Mouse (Mus musculus) CH12.LX (cell line): ENCODE measurements around the gene Fat1. TPM values are rescaled to one million over a fixed set of nuclear protein-coding genes. Genes with fewer than 3 reads are reported as not detected.

Experiments
- DNase-seq: peaks from one replicate; pipeline ENCODE4 v3.0.0-alpha.2; 2013; ENCODE audit errors: extremely low read depth
- H3K27ac ChIP-seq: 2 replicates; pipeline ENCODE4 v1.5.1; 2012; ENCODE audit warnings: low read depth, mild to moderate bottlenecking, control low read depth, moderate library complexity; ENCODE audit not compliant: insufficient read depth
- H3K27me3 ChIP-seq: replicated peaks from 2 replicates; pipeline ENCODE3; 2012; ENCODE audit warnings: inconsistent platforms
- H3K36me3 ChIP-seq, 2 experiments: replicated peaks in 1 of 2; 2 replicates each; pipeline versions ENCODE3 to v1.6.1; 2012; ENCODE audit warnings: inconsistent platforms in 1 of 2, low read length in 1 of 2, mild to moderate bottlenecking in 1 of 2, mixed read lengths in 1 of 2, moderate library complexity in 1 of 2; ENCODE audit not compliant: control insufficient read depth in 1 of 2, insufficient read depth in 1 of 2
- H3K4me1 ChIP-seq, 2 experiments: 2 replicates each; pipeline ENCODE4 v1.6.1; 2012; ENCODE audit warnings: inconsistent platforms in 1 of 2, moderate library complexity in 1 of 2; ENCODE audit not compliant: insufficient read depth in 2 of 2, control insufficient read depth in 1 of 2
- H3K4me2 ChIP-seq: 2 replicates; pipeline ENCODE4 v1.6.1; 2012; ENCODE audit warnings: low read depth, mild to moderate bottlenecking, control low read depth; ENCODE audit not compliant: poor library complexity, insufficient read depth, severe bottlenecking
- H3K4me3 ChIP-seq, 3 experiments: fragments of 150-350 bp in 1 of 3; sonication (generic) in 1 of 3; replicated peaks in 1 of 3; 2 replicates each; pipeline versions ENCODE3 to v1.5.1; 2011 to 2012; ENCODE audit warnings: low read depth in 2 of 3, low read length in 2 of 3, mild to moderate bottlenecking in 2 of 3, moderate library complexity in 2 of 3, control low read depth in 1 of 3, improper control_type of control experiment in 1 of 3, inconsistent platforms in 1 of 3, mixed read lengths in 1 of 3; ENCODE audit not compliant: poor library complexity in 1 of 3
- H3K79me2 ChIP-seq: replicated peaks from 2 replicates; pipeline ENCODE4 v1.6.1; 2012; ENCODE audit warnings: mild to moderate bottlenecking, moderate library complexity; ENCODE audit not compliant: control insufficient read depth, poor library complexity, insufficient read depth, severe bottlenecking; ENCODE audit errors: extremely low read depth
- H3K9ac ChIP-seq: 2 replicates; pipeline ENCODE4 v1.6.1; 2012; ENCODE audit warnings: low read depth, mild to moderate bottlenecking, control low read depth, moderate library complexity; ENCODE audit not compliant: insufficient read depth
- H3K9me3 ChIP-seq: replicated peaks from 2 replicates; pipeline ENCODE3; 2012; ENCODE audit warnings: low read length, inconsistent platforms, mixed read lengths
- BHLHE40 ChIP-seq: IDR thresholded peaks from 2 replicates; pipeline ENCODE4 v1.6.1; 2011; ENCODE audit warnings: mild to moderate bottlenecking, low read depth, low read length, improper control_type of control experiment
- CHD2 ChIP-seq: IDR thresholded peaks from 2 replicates; pipeline ENCODE4 v1.6.1; 2011; ENCODE audit warnings: low read length, improper control_type of control experiment
- E2F4 ChIP-seq: IDR thresholded peaks from 2 replicates; pipeline ENCODE4 v1.6.1; 2011; ENCODE audit warnings: low read depth, low read length, improper control_type of control experiment; ENCODE audit not compliant: insufficient replicate concordance
- ELF1 ChIP-seq: IDR thresholded peaks from 2 replicates; pipeline ENCODE4 v1.6.1; 2014; ENCODE audit warnings: low read depth, mild to moderate bottlenecking, inconsistent platforms, low read length, improper control_type of control experiment
- ETS1 ChIP-seq: conservative IDR thresholded peaks from 2 replicates; pipeline ENCODE4 v1.6.1; 2012; ENCODE audit warnings: low read depth, mild to moderate bottlenecking, inconsistent platforms, low read length, improper control_type of control experiment, moderate library complexity
- HCFC1 ChIP-seq: IDR thresholded peaks from 2 replicates; pipeline ENCODE4 v1.6.1; 2012; ENCODE audit warnings: low read depth, mild to moderate bottlenecking, inconsistent platforms, low read length, improper control_type of control experiment
- KAT2A ChIP-seq: IDR thresholded peaks from 2 replicates; pipeline ENCODE4 v1.6.1; 2012; ENCODE audit warnings: low read length, improper control_type of control experiment, inconsistent platforms; ENCODE audit not compliant: insufficient replicate concordance
- MAFK ChIP-seq: IDR thresholded peaks from 2 replicates; pipeline ENCODE4 v1.6.1; 2011; ENCODE audit warnings: low read length, improper control_type of control experiment; ENCODE audit not compliant: insufficient replicate concordance
- MAX ChIP-seq: IDR thresholded peaks from 2 replicates; pipeline ENCODE4 v1.6.1; 2011; ENCODE audit warnings: low read length, improper control_type of control experiment
- MAZ ChIP-seq: IDR thresholded peaks from 2 replicates; pipeline ENCODE4 v1.6.1; 2012; ENCODE audit warnings: low read depth, mild to moderate bottlenecking, inconsistent platforms, low read length, improper control_type of control experiment, moderate library complexity
- MXI1 ChIP-seq: IDR thresholded peaks from 2 replicates; pipeline ENCODE4 v1.6.1; 2011; ENCODE audit warnings: mild to moderate bottlenecking, low read depth, low read length, improper control_type of control experiment
- MYC ChIP-seq: IDR thresholded peaks from 2 replicates; pipeline ENCODE4 v1.6.1; 2011; ENCODE audit warnings: low read depth, mild to moderate bottlenecking, improper control_type of control experiment, low read length
- NELFE ChIP-seq: IDR thresholded peaks from 2 replicates; pipeline ENCODE4 v1.6.1; 2011; ENCODE audit warnings: low read depth, low read length, improper control_type of control experiment
- NRF1 ChIP-seq: IDR thresholded peaks from 2 replicates; pipeline ENCODE4 v1.6.1; 2014; ENCODE audit warnings: low read depth, mild to moderate bottlenecking, inconsistent platforms, low read length, improper control_type of control experiment, moderate library complexity
- POLR2AphosphoS2 ChIP-seq: IDR thresholded peaks from 2 replicates; pipeline ENCODE4 v1.6.1; 2011; ENCODE audit warnings: low read depth, low read length, improper control_type of control experiment
- RCOR1 ChIP-seq: conservative IDR thresholded peaks from 2 replicates; pipeline ENCODE4 v1.6.1; 2012; ENCODE audit warnings: low read depth, mild to moderate bottlenecking, inconsistent platforms, low read length, improper control_type of control experiment
- SIN3A ChIP-seq: IDR thresholded peaks from 2 replicates; pipeline ENCODE4 v1.6.1; 2012; ENCODE audit warnings: low read length, improper control_type of control experiment, inconsistent platforms
- USF1 ChIP-seq: IDR thresholded peaks from 2 replicates; pipeline ENCODE4 v1.6.1; 2014; ENCODE audit warnings: low read depth, mild to moderate bottlenecking, inconsistent platforms, low read length, improper control_type of control experiment
- USF2 ChIP-seq: conservative IDR thresholded peaks from 2 replicates; pipeline ENCODE4 v1.6.1; 2011; ENCODE audit warnings: low read depth, low read length, improper control_type of control experiment
- ZMIZ1 ChIP-seq: IDR thresholded peaks from 2 replicates; pipeline ENCODE4 v1.6.1; 2012; ENCODE audit warnings: low read depth, mild to moderate bottlenecking, inconsistent platforms, low read length, improper control_type of control experiment
- ZNF384 ChIP-seq: IDR thresholded peaks from 2 replicates; pipeline ENCODE4 v1.6.1; 2012; ENCODE audit warnings: low read depth, low read length, improper control_type of control experiment, inconsistent platforms
- dilution Hi-C: fragments of 300-500 bp; cut with MboI; formaldehyde crosslinking; loops from 2 replicates; pipeline ENCODE4 v1.14.3; 2020; ENCODE audit warnings: low sequenced_read_pairs; ENCODE audit not compliant: extremely low pct_unique_long_range_greater_than_20kb, extremely low pct_ligation_motif_present
- in situ Hi-C: fragments of 300-500 bp; cut with MboI; formaldehyde crosslinking; loops from 3 replicates; pipeline ENCODE4 v1.14.3; 2019; ENCODE audit warnings: low sequenced_read_pairs, low pct_ligation_motif_present, low pct_unique_long_range_greater_than_20kb, mixed read lengths
- polyA plus RNA-seq: library from polyadenylated mRNA; unstranded; fragments of >175 nt; gene quantifications from 2 replicates; pipeline ENCODE4 v1.2.1, GENCODE M21; 2012; ENCODE audit warnings: low read depth; ENCODE audit not compliant: insufficient read length
- total RNA-seq, 2 experiments: library from RNA; depleted of rRNA; stranded (reverse); fragments of 300-350 nt in 1 of 2; fragments of >200 nt in 1 of 2; gene quantifications; 2 replicates each; pipeline ENCODE4 v1.2.3; 2012 to 2014

Gene Fat1
- total and polyA plus RNA-seq, 3 experiments = under 0.01 TPM; not detected in 2

- H3K9ac ChIP-seq = no peak overlapping the region
- H3K27ac ChIP-seq = no peak overlapping the region
These were observed 145.6 kb downstream of the Fat1 start for GRCm38 (mm10) chr8:45080850-45081249.

DNA sequence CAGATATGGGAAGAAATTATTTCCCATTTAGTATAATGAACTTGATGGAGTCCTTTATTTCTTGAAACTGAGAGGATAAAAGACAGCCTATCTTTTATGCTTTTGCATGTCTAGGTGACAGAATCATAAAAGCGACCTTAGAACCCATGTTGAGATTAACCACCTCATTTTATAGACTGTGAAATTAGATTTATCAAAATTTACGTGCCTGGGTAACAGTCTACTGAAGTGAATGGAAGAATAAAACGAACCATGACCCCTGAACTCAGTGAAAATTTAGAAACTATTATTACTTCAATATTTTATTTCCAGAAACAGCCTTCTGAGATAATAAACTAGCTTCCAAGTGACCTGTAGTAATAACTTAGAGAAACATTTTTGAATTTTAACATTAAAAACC lies 158.4 kb downstream of the Fat1 start:
- no peaks in the 10 kb centered on the region for H3K27me3 ChIP-seq

More at GRCm38 (mm10) chr8:45080850-45081249, 145.6 kb downstream of the Fat1 start:
- Histone ChIP-seq H3K9me3 (peaks cover 58% of the 10 kb centered on the region), H3K36me3 (no peaks in the 10 kb centered on the region)
- DNase-seq = no peak
- TF ChIP-seq KAT2A (no peak), CHD2 (no peak), MAZ (no peak), ELF1 (no peak), ZMIZ1 (no peak), MYC (no peak), POLR2AphosphoS2 (no peak), RCOR1 (no peak), USF2 (no peak), MAX (no peak), MAFK (no peak), E2F4 (no peak), ETS1 (no peak), NELFE (no peak), SIN3A (no peak), BHLHE40 (no peak), HCFC1 (no peak)
- TF ChIP-seq, all 38 proteins: peak for 0
- H3K4me3 ChIP-seq = no peak overlapping the region
- in situ Hi-C loops (no loop called here), dilution Hi-C loops (no loop called here)
- H3K4me1 ChIP-seq = no peaks in the 10 kb centered on the region
- H3K27me3 ChIP-seq = no peaks in the 10 kb centered on the region
- no peaks in the 10 kb centered on the region for H3K79me2 ChIP-seq
- no peak overlapping the region for H3K4me2 ChIP-seq

More for the DNA sequence above, 158.4 kb downstream of the Fat1 start:
- H3K27ac ChIP-seq = no peak overlapping the region
- no peaks in the 10 kb centered on the region for H3K4me1 ChIP-seq
- no peak for DNase-seq
- H3K4me2 ChIP-seq = no peak overlapping the region
- TF ChIP-seq ZNF384 (no peak), MXI1 (no peak), NRF1 (no peak), MYC (no peak), USF1 (no peak)
- no peaks in the 10 kb centered on the region for H3K36me3 ChIP-seq
- no peak overlapping the region for H3K4me3 ChIP-seq
- H3K9me3 ChIP-seq = peaks cover 33% of the 10 kb centered on the region
- dilution Hi-C loops = no loop called here
- H3K9ac ChIP-seq = no peak overlapping the region
- H3K79me2 ChIP-seq = no peaks in the 10 kb centered on the region
- in situ Hi-C loops = no loop called here

Other genes starting within 250 kb of the Fat1 start
- gene Mtnr1a, start 133.7 kb downstream of the Fat1 start, total RNA-seq (2012; rRNA removed) = not detected in 2 replicates
- not detected in 2 replicates for gene Mtnr1a, start 133.7 kb downstream of the Fat1 start, total RNA-seq (2014; rRNA removed)
- not detected in 2 replicates for gene Mtnr1a, start 133.7 kb downstream of the Fat1 start, polyA plus RNA-seq